Mouse (Mus musculus): ENCODE data around the gene Lyz2. TPM values are rescaled to one million over a fixed set of nuclear protein-coding genes. Genes with fewer than 3 reads are reported as not detected.

Lyz2 gene
- total and polyA plus RNA-seq, 3 experiments, result 0.14 to 6.9 TPM; not detected in 1

GRCm38 (mm10) chr10:117312168-117312567, 30.0 kb upstream of the Lyz2 start:
- Histone ChIP-seq H3K27me3 (ENCODE audit: insufficient read depth, low read length) (peaks cover 13% of the 10 kb centered on the region), H3K36me3 (replicated peaks) (no peaks in the 10 kb centered on the region), H3K4me1 (ENCODE audit: insufficient read depth, low read depth, low read length) (no peaks in the 10 kb centered on the region; the same call in 1 of the 2 replicates), H3K9me3 (replicated peaks) (no peaks in the 10 kb centered on the region), H3K4me3 (ENCODE audit: low read depth, low read length) (no peak overlapping the region)
- DNase-seq (ENCODE audit: low spot score) (no peak), ATAC-seq (ENCODE audit: extremely low read depth, insufficient number of reproducible peaks, low FRiP score, poor library complexity, severe bottlenecking) (no peak)
- TF ChIP-seq GATA1 (IDR thresholded peaks at IDR 0.05; ENCODE audit: borderline replicate concordance, low read length), result no peak
- TF ChIP-seq POLR2AphosphoS5 (IDR thresholded peaks at IDR 0.05; ENCODE audit: insufficient replicate concordance, low read depth, low read length), result no peak
- no peak for TF ChIP-seq CTCF (IDR thresholded peaks at IDR 0.05; ENCODE audit: low read depth, low read length)
- TF ChIP-seq TAL1 (conservative IDR thresholded peaks at IDR 0.05; ENCODE audit: low read depth, low read length), result no peak
- no peak for TF ChIP-seq GATA2 (IDR thresholded peaks at IDR 0.05; ENCODE audit: borderline replicate concordance, low read depth, low read length)

DNA sequence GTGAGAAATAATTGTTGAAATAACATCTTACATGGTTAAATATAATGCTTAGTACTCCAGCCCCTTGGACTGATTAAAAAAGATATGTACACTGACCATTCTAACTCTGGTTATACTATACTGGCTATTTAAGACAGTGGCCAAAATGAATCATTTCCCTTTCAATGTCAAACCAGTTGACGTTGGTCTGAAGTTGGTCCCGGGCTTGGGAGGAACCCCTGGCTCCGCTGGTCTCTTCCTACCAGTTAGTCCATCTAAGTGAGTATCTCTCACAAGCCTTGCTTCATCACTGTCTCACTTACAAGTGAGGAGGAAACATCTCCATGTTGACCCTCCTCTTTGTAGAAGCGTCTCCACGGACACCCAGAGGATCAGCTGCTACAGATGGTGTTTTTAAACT, 22.2 kb upstream of the Lyz2 start:
- Histone ChIP-seq H3K36me3 (replicated peaks) (no peaks in the 10 kb centered on the region), H3K9me3 (replicated peaks) (no peaks in the 10 kb centered on the region), H3K4me3 (ENCODE audit: low read depth, low read length) (no peak overlapping the region), H3K4me1 (ENCODE audit: insufficient read depth, low read depth, low read length) (peaks cover 7% of the 10 kb centered on the region; the same call in 1 of the 2 replicates), H3K27me3 (ENCODE audit: insufficient read depth, low read length) (no peaks in the 10 kb centered on the region)
- ATAC-seq (ENCODE audit: extremely low read depth, insufficient number of reproducible peaks, low FRiP score, poor library complexity, severe bottlenecking) (no peak), DNase-seq (ENCODE audit: low spot score) (no peak)
- TF ChIP-seq GATA1 (IDR thresholded peaks at IDR 0.05; ENCODE audit: borderline replicate concordance, low read length), result no peak
- no peak for TF ChIP-seq GATA2 (IDR thresholded peaks at IDR 0.05; ENCODE audit: borderline replicate concordance, low read depth, low read length)
- no peak for TF ChIP-seq POLR2AphosphoS5 (IDR thresholded peaks at IDR 0.05; ENCODE audit: insufficient replicate concordance, low read depth, low read length)
- no peak for TF ChIP-seq TAL1 (conservative IDR thresholded peaks at IDR 0.05; ENCODE audit: low read depth, low read length)
- no peak for TF ChIP-seq CTCF (IDR thresholded peaks at IDR 0.05; ENCODE audit: low read depth, low read length)

DNA sequence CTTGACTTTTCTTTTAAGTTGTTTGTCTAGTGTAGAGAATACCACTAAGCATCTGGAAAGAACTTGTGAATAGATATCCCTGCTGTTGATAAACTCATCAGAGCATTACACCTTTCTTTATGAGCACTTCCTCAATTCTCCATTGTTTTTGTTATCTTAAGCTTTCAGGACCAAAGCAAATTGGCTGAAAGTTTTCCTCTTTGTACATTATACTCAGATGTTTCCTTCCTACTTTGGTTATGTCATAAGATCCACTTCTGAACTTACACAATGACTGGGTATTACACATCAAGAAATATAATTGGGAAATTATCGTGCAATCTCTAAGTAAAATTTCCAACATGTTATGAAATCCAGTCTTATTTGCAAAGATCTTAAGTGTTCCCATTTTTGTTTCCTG, 19.6 kb upstream of the Lyz2 start:
- DNase-seq (ENCODE audit: low spot score) (no peak), ATAC-seq (ENCODE audit: extremely low read depth, insufficient number of reproducible peaks, low FRiP score, poor library complexity, severe bottlenecking) (peak; percentile 35)
- Histone ChIP-seq H3K36me3 (replicated peaks) (no peaks in the 10 kb centered on the region), H3K4me1 (ENCODE audit: insufficient read depth, low read depth, low read length) (peaks cover 10% of the 10 kb centered on the region; the same call in 1 of the 2 replicates), H3K4me3 (ENCODE audit: low read depth, low read length) (no peak overlapping the region), H3K27me3 (ENCODE audit: insufficient read depth, low read length) (peaks cover 2% of the 10 kb centered on the region; the same call in 1 of the 2 replicates), H3K9me3 (replicated peaks) (no peaks in the 10 kb centered on the region)
- no peak for TF ChIP-seq CTCF (IDR thresholded peaks at IDR 0.05; ENCODE audit: low read depth, low read length)
- no peak for TF ChIP-seq GATA1 (IDR thresholded peaks at IDR 0.05; ENCODE audit: borderline replicate concordance, low read length)
- TF ChIP-seq TAL1 (conservative IDR thresholded peaks at IDR 0.05; ENCODE audit: low read depth, low read length), result no peak
- no peak for TF ChIP-seq POLR2AphosphoS5 (IDR thresholded peaks at IDR 0.05; ENCODE audit: insufficient replicate concordance, low read depth, low read length)
- TF ChIP-seq GATA2 (IDR thresholded peaks at IDR 0.05; ENCODE audit: borderline replicate concordance, low read depth, low read length), result no peak

DNA sequence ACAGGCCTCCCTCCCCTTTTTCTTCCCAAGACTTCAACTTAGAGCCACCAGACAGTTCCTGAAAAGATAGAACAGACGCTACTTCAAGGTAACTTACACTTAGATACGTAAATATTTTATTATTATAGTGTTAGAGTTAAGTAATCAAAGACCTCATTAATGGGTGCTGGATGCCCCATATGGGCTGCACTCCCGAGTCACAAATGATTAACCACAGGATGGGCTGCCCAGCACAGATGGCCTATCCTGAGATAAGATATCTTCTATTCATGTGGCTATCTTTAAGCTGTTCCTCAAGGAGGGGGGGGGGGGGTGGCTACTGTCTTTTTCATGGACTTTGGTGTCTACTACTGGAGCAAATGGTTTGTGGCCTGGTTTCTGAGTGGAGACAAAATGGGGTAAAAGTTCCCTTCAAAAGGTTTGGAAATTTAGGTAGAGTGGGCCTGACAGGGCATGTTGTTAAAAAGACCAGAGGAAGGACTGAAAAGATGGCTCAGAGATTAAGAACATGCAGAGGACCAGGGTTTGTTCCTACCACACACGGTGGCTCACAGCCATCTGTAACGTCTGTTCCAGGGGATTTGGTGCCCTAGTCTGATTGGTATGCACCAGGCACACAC, 17.9 kb upstream of the Lyz2 start:
- Histone ChIP-seq H3K4me3 (ENCODE audit: low read depth, low read length) (no peak overlapping the region), H3K4me1 (ENCODE audit: insufficient read depth, low read depth, low read length) (peaks cover 10% of the 10 kb centered on the region; the same call in 1 of the 2 replicates), H3K9me3 (replicated peaks) (no peaks in the 10 kb centered on the region), H3K27me3 (ENCODE audit: insufficient read depth, low read length) (peaks cover 9% of the 10 kb centered on the region; the same call in 1 of the 2 replicates), H3K36me3 (replicated peaks) (no peaks in the 10 kb centered on the region)
- DNase-seq (ENCODE audit: low spot score) (no peak), ATAC-seq (ENCODE audit: extremely low read depth, insufficient number of reproducible peaks, low FRiP score, poor library complexity, severe bottlenecking) (peak; percentile 64)
- no peak for TF ChIP-seq CTCF (IDR thresholded peaks at IDR 0.05; ENCODE audit: low read depth, low read length)
- no peak for TF ChIP-seq TAL1 (conservative IDR thresholded peaks at IDR 0.05; ENCODE audit: low read depth, low read length)
- TF ChIP-seq GATA1 (IDR thresholded peaks at IDR 0.05; ENCODE audit: borderline replicate concordance, low read length), result no peak
- no peak for TF ChIP-seq GATA2 (IDR thresholded peaks at IDR 0.05; ENCODE audit: borderline replicate concordance, low read depth, low read length)
- no peak for TF ChIP-seq POLR2AphosphoS5 (IDR thresholded peaks at IDR 0.05; ENCODE audit: insufficient replicate concordance, low read depth, low read length)

GRCm38 (mm10) chr10:117299106-117299505, 17.0 kb upstream of the Lyz2 start:
- no peak for DNase-seq (ENCODE audit: low spot score)
- Histone ChIP-seq H3K4me3 (ENCODE audit: low read depth, low read length) (no peak overlapping the region), H3K36me3 (replicated peaks) (no peaks in the 10 kb centered on the region), H3K27me3 (ENCODE audit: insufficient read depth, low read length) (peaks cover 9% of the 10 kb centered on the region; the same call in 1 of the 2 replicates), H3K4me1 (ENCODE audit: insufficient read depth, low read depth, low read length) (peaks cover 10% of the 10 kb centered on the region; the same call in 1 of the 2 replicates), H3K9me3 (replicated peaks) (no peaks in the 10 kb centered on the region)
- no peak for TF ChIP-seq TAL1 (conservative IDR thresholded peaks at IDR 0.05; ENCODE audit: low read depth, low read length)
- no peak for TF ChIP-seq CTCF (IDR thresholded peaks at IDR 0.05; ENCODE audit: low read depth, low read length)
- TF ChIP-seq GATA2 (IDR thresholded peaks at IDR 0.05; ENCODE audit: borderline replicate concordance, low read depth, low read length), result no peak
- TF ChIP-seq GATA1 (IDR thresholded peaks at IDR 0.05; ENCODE audit: borderline replicate concordance, low read length), result no peak
- no peak for TF ChIP-seq POLR2AphosphoS5 (IDR thresholded peaks at IDR 0.05; ENCODE audit: insufficient replicate concordance, low read depth, low read length)
- ATAC-seq (ENCODE audit: extremely low read depth, insufficient number of reproducible peaks, low FRiP score, poor library complexity, severe bottlenecking), result no peak

DNA sequence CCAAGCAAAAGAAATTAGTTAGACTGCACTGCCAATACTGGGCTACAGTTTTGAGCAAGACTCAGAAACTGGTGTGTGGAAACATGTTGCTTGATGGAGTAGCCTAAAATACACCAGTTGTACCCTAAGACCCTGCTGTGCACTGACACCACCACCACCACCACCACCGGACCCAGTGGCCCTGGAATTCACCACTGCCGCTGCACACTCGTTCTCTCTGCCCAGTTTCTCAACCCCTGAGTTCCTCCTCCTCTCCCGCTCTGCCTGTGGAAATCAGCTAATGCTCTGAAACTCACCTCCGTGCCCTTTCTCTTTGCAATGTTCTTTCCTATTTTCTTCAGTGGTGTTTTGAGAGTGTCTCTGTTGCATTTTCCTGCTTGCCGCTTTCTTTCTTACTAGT, 16.2 kb upstream of the Lyz2 start:
- Histone ChIP-seq H3K4me1 (ENCODE audit: insufficient read depth, low read depth, low read length) (peaks cover 10% of the 10 kb centered on the region; the same call in 1 of the 2 replicates), H3K4me3 (ENCODE audit: low read depth, low read length) (no peak overlapping the region), H3K9me3 (replicated peaks) (no peaks in the 10 kb centered on the region), H3K27me3 (ENCODE audit: insufficient read depth, low read length) (peaks cover 12% of the 10 kb centered on the region), H3K36me3 (replicated peaks) (no peaks in the 10 kb centered on the region)
- ATAC-seq (ENCODE audit: extremely low read depth, insufficient number of reproducible peaks, low FRiP score, poor library complexity, severe bottlenecking), result no peak
- TF ChIP-seq CTCF (IDR thresholded peaks at IDR 0.05; ENCODE audit: low read depth, low read length) (no peak), GATA1 (IDR thresholded peaks at IDR 0.05; ENCODE audit: borderline replicate concordance, low read length) (no peak), POLR2AphosphoS5 (IDR thresholded peaks at IDR 0.05; ENCODE audit: insufficient replicate concordance, low read depth, low read length) (no peak)
- DNase-seq (ENCODE audit: low spot score), result no peak

Data from G1E (cell line).